Mouse (Mus musculus) thymus, adult 2 months (tissue): ENCODE data around the gene Prss32.

Experiments used
- CTCF ChIP-seq: fragments of 200-500 bp; IDR thresholded peaks from 2 replicates; pipeline ENCODE4 v1.5.1; 2012; ENCODE audit warnings: mild to moderate bottlenecking, control low read depth, low read length, moderate library complexity, borderline replicate concordance; ENCODE audit not compliant: control insufficient read depth, poor library complexity, insufficient read depth; ENCODE audit errors: extremely low read depth
- POLR2A ChIP-seq: fragments of 200-500 bp; IDR thresholded peaks from 2 replicates; pipeline ENCODE4 v1.6.1; 2012; ENCODE audit warnings: mild to moderate bottlenecking, low read length, control low read depth, moderate library complexity; ENCODE audit not compliant: control insufficient read depth, poor library complexity, insufficient read depth; ENCODE audit errors: extremely low read depth

- TF ChIP-seq POLR2A = no peak
- TF ChIP-seq CTCF = peak; percentile 86
Observed at GRCm38 (mm10) chr17:23843812-23844273, at the start of gene Prss32, which contains the start of gene Prss41.
